Mouse (Mus musculus): ENCODE results near the gene Dzip1. TPM values are rescaled to one million over a fixed set of nuclear protein-coding genes. Genes with fewer than 3 reads are reported as not detected.
A peak's percentile ranks its signal among the peaks of the same experiment; 100 is the strongest.

The Dzip1 gene
- polyA plus RNA-seq, 1 experiment from 2014 or later, result 40.9 TPM

- DNase-seq (ENCODE audit: low spot score) (no peak), ATAC-seq (replicated peaks; ENCODE audit: insufficient number of reproducible peaks, low FRiP score, low TSS enrichment, low read depth) (no peak)
- WGBS, result 60% methylated on average over 11 of the region's 11 CpGs
- H3K36me3 ChIP-seq (replicated peaks; ENCODE audit: control insufficient read depth, insufficient read depth, low read depth, low read length), result no peaks in the 10 kb centered on the region
- H3K9me3 ChIP-seq (replicated peaks; ENCODE audit: control insufficient read depth, low read length), result no peaks in the 10 kb centered on the region
- H3K27ac ChIP-seq (replicated peaks; ENCODE audit: low read depth, low read length), result no peak overlapping the region
- no peaks in the 10 kb centered on the region for H3K27me3 ChIP-seq (ENCODE audit: control insufficient read depth, insufficient read depth, low read length)
- no peak overlapping the region for H3K9ac ChIP-seq (replicated peaks; ENCODE audit: low read length)
- no peak overlapping the region for H3K4me2 ChIP-seq (ENCODE audit: low read depth, low read length)
- no peak overlapping the region for H3K4me3 ChIP-seq (ENCODE audit: low read depth, low read length)
- H3K4me1 ChIP-seq (ENCODE audit: control insufficient read depth, insufficient read depth, low read length), result no peaks in the 10 kb centered on the region
Observed at GRCm38 (mm10) chr14:118836145-118836544, 89.1 kb downstream of the Dzip1 start.

- no peak overlapping the region for H3K4me3 ChIP-seq (ENCODE audit: low read depth, low read length)
- no peaks in the 10 kb centered on the region for H3K9me3 ChIP-seq (replicated peaks; ENCODE audit: control insufficient read depth, low read length)
- 3% methylated on average over 7 of the region's 7 CpGs for WGBS
- no peaks in the 10 kb centered on the region for H3K27me3 ChIP-seq (ENCODE audit: control insufficient read depth, insufficient read depth, low read length)
- no peaks in the 10 kb centered on the region for H3K36me3 ChIP-seq (replicated peaks; ENCODE audit: control insufficient read depth, insufficient read depth, low read depth, low read length)
- no peak overlapping the region for H3K4me2 ChIP-seq (ENCODE audit: low read depth, low read length)
- no peak overlapping the region for H3K9ac ChIP-seq (replicated peaks; ENCODE audit: low read length)
- H3K27ac ChIP-seq (replicated peaks; ENCODE audit: low read depth, low read length), result no peak overlapping the region
- DNase-seq (ENCODE audit: low spot score), result peak; percentile 57
- ATAC-seq (replicated peaks; ENCODE audit: insufficient number of reproducible peaks, low FRiP score, low TSS enrichment, low read depth), result no peak
- H3K4me1 ChIP-seq (ENCODE audit: control insufficient read depth, insufficient read depth, low read length), result no peaks in the 10 kb centered on the region
Observed at GRCm38 (mm10) chr14:118834313-118834712, 90.9 kb downstream of the Dzip1 start.

- Histone ChIP-seq H3K9ac (replicated peaks; ENCODE audit: low read length) (no peak overlapping the region), H3K4me3 (ENCODE audit: low read depth, low read length) (no peak overlapping the region), H3K27me3 (ENCODE audit: control insufficient read depth, insufficient read depth, low read length) (no peaks in the 10 kb centered on the region), H3K4me1 (ENCODE audit: control insufficient read depth, insufficient read depth, low read length) (no peaks in the 10 kb centered on the region), H3K4me2 (ENCODE audit: low read depth, low read length) (no peak overlapping the region), H3K27ac (replicated peaks; ENCODE audit: low read depth, low read length) (no peak overlapping the region), H3K9me3 (replicated peaks; ENCODE audit: control insufficient read depth, low read length) (no peaks in the 10 kb centered on the region), H3K36me3 (replicated peaks; ENCODE audit: control insufficient read depth, insufficient read depth, low read depth, low read length) (no peaks in the 10 kb centered on the region)
- DNase-seq (ENCODE audit: low spot score), result no peak
- ATAC-seq (replicated peaks; ENCODE audit: insufficient number of reproducible peaks, low FRiP score, low TSS enrichment, low read depth), result no peak
- 82% methylated on average over 6 of the region's 6 CpGs for WGBS
Observed at GRCm38 (mm10) chr14:118833241-118833640, 92.0 kb downstream of the Dzip1 start.

- no peak overlapping the region for H3K27ac ChIP-seq (replicated peaks; ENCODE audit: low read depth, low read length)
- H3K27me3 ChIP-seq (ENCODE audit: control insufficient read depth, insufficient read depth, low read length), result no peaks in the 10 kb centered on the region
- no peaks in the 10 kb centered on the region for H3K36me3 ChIP-seq (replicated peaks; ENCODE audit: control insufficient read depth, insufficient read depth, low read depth, low read length)
- no peak overlapping the region for H3K9ac ChIP-seq (replicated peaks; ENCODE audit: low read length)
- ATAC-seq (replicated peaks; ENCODE audit: insufficient number of reproducible peaks, low FRiP score, low TSS enrichment, low read depth), result no peak
- no peaks in the 10 kb centered on the region for H3K9me3 ChIP-seq (replicated peaks; ENCODE audit: control insufficient read depth, low read length)
- no peak for DNase-seq (ENCODE audit: low spot score)
- H3K4me3 ChIP-seq (ENCODE audit: low read depth, low read length), result no peak overlapping the region
- no peaks in the 10 kb centered on the region for H3K4me1 ChIP-seq (ENCODE audit: control insufficient read depth, insufficient read depth, low read length)
- WGBS, result 74% methylated on average over 4 of the region's 4 CpGs
- no peak overlapping the region for H3K4me2 ChIP-seq (ENCODE audit: low read depth, low read length)
Observed at GRCm38 (mm10) chr14:118831597-118831996, 93.7 kb downstream of the Dzip1 start.

- ATAC-seq (replicated peaks; ENCODE audit: insufficient number of reproducible peaks, low FRiP score, low TSS enrichment, low read depth) (no peak), DNase-seq (ENCODE audit: low spot score) (no peak)
- H3K27ac ChIP-seq (replicated peaks; ENCODE audit: low read depth, low read length), result no peak overlapping the region
- H3K4me2 ChIP-seq (ENCODE audit: low read depth, low read length), result no peak overlapping the region
- no peaks in the 10 kb centered on the region for H3K4me1 ChIP-seq (ENCODE audit: control insufficient read depth, insufficient read depth, low read length)
- H3K9ac ChIP-seq (replicated peaks; ENCODE audit: low read length), result no peak overlapping the region
- WGBS, result 87% methylated on average over 11 of the region's 11 CpGs
- no peaks in the 10 kb centered on the region for H3K27me3 ChIP-seq (ENCODE audit: control insufficient read depth, insufficient read depth, low read length)
- H3K9me3 ChIP-seq (replicated peaks; ENCODE audit: control insufficient read depth, low read length), result no peaks in the 10 kb centered on the region
- no peak overlapping the region for H3K4me3 ChIP-seq (ENCODE audit: low read depth, low read length)
- H3K36me3 ChIP-seq (replicated peaks; ENCODE audit: control insufficient read depth, insufficient read depth, low read depth, low read length), result no peaks in the 10 kb centered on the region
Observed at GRCm38 (mm10) chr14:118829331-118830095, 95.7 kb downstream of the Dzip1 start.

- H3K4me3 ChIP-seq (ENCODE audit: low read depth, low read length), result no peak overlapping the region
- no peaks in the 10 kb centered on the region for H3K36me3 ChIP-seq (replicated peaks; ENCODE audit: control insufficient read depth, insufficient read depth, low read depth, low read length)
- no peaks in the 10 kb centered on the region for H3K9me3 ChIP-seq (replicated peaks; ENCODE audit: control insufficient read depth, low read length)
- no peak overlapping the region for H3K27ac ChIP-seq (replicated peaks; ENCODE audit: low read depth, low read length)
- no peak overlapping the region for H3K9ac ChIP-seq (replicated peaks; ENCODE audit: low read length)
- H3K4me2 ChIP-seq (ENCODE audit: low read depth, low read length), result no peak overlapping the region
- no peaks in the 10 kb centered on the region for H3K27me3 ChIP-seq (ENCODE audit: control insufficient read depth, insufficient read depth, low read length)
- no peaks in the 10 kb centered on the region for H3K4me1 ChIP-seq (ENCODE audit: control insufficient read depth, insufficient read depth, low read length)
- ATAC-seq (replicated peaks; ENCODE audit: insufficient number of reproducible peaks, low FRiP score, low TSS enrichment, low read depth) (no peak), DNase-seq (ENCODE audit: low spot score) (peak; percentile 37)
- 22% methylated on average over 7 of the region's 7 CpGs for WGBS
Observed at GRCm38 (mm10) chr14:118827283-118827904, 97.9 kb downstream of the Dzip1 start.

- Histone ChIP-seq H3K9me3 (replicated peaks; ENCODE audit: control insufficient read depth, low read length) (no peaks in the 10 kb centered on the region), H3K36me3 (replicated peaks; ENCODE audit: control insufficient read depth, insufficient read depth, low read depth, low read length) (no peaks in the 10 kb centered on the region), H3K27me3 (ENCODE audit: control insufficient read depth, insufficient read depth, low read length) (no peaks in the 10 kb centered on the region), H3K4me1 (ENCODE audit: control insufficient read depth, insufficient read depth, low read length) (no peaks in the 10 kb centered on the region), H3K4me2 (ENCODE audit: low read depth, low read length) (no peak overlapping the region), H3K27ac (replicated peaks; ENCODE audit: low read depth, low read length) (no peak overlapping the region), H3K4me3 (ENCODE audit: low read depth, low read length) (no peak overlapping the region), H3K9ac (replicated peaks; ENCODE audit: low read length) (no peak overlapping the region)
- WGBS, result 76% methylated on average over 8 of the region's 8 CpGs
- ATAC-seq (replicated peaks; ENCODE audit: insufficient number of reproducible peaks, low FRiP score, low TSS enrichment, low read depth), result no peak
- DNase-seq (ENCODE audit: low spot score), result no peak
Observed at GRCm38 (mm10) chr14:118826346-118826745, 98.9 kb downstream of the Dzip1 start.
